Mouse (Mus musculus): ENCODE measurements around the gene Wfs1.

The Wfs1 gene

DNA sequence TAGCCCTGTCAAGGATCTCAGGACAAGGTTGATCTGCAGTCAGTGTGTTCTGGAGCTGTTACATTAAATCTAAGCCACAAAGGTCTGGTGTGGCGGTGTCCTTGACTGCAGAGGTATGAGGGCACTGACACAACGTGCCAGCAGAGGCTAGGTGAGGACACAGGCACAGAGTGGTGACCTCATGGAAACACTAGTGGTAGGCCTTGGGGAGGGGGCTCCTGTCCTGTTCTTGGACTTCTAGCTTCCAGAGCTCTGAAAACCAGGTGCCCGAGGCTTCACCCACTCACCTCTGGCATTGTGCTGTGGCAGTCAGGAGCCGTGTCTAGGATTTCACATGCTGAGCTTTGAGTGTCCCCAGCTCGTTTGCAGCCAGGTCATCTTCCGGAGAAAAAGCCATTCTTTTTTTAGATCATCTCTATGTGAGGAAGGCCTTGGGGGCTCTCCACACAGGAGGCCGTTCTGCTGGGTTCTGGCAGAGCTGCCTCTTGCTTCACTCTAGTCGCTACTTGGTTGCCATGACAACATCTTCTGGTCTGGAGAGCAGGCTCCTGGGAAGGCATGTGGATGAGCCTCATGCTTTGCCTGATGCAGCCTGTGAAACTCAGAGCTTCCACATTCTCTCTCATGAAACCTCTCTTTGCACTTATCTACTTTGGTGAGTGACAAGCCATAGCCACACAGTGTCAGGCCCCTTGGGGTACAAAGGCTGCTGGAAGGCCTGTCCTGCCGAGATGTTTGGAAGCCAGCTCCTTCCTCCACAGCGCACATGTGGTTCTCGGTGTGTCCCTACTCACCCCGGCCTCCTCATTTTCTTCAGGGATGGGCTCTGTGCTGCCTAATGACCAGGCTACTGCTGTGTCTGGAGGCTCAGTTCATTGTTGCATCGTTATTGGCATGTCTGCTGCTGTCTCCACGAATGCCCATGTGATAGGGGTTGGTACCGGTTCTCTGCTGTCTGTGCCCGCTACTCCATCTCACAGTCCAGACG lies 53.2 kb downstream of the Wfs1 start:
- peak; percentile 56 to 63 for DNase-seq (ENCODE audit: low spot score in 2 of 2)

GRCm38 (mm10) chr5:36933383-36933782 lies 55.6 kb downstream of the Wfs1 start:
- DNase-seq (ENCODE audit: low spot score in 2 of 2), result no peak

DNA sequence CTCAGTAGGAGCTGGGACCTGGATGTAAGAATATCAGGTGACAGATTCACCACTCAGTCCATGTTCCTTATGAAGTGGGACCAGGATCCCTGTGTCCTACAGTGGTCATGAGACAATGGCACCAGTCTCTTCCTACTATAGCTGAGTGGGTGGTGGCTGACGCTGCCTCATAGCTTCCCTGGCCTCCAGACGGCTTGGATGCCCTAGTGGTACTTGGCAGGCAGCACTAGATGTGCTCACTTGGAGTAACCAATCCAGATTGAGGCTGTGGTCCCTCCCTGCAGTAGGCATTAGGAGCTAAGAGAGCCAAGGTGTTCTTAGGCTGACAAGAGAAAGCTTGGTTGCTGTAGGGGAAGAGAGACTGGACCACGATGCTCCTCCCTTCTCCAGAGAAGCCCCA lies 59.6 kb downstream of the Wfs1 start:
- DNase-seq (ENCODE audit: low spot score in 2 of 2), result no peak

GRCm38 (mm10) chr5:36928701-36929100 lies 60.3 kb downstream of the Wfs1 start:
- no peak for DNase-seq (ENCODE audit: low spot score in 2 of 2)

DNA sequence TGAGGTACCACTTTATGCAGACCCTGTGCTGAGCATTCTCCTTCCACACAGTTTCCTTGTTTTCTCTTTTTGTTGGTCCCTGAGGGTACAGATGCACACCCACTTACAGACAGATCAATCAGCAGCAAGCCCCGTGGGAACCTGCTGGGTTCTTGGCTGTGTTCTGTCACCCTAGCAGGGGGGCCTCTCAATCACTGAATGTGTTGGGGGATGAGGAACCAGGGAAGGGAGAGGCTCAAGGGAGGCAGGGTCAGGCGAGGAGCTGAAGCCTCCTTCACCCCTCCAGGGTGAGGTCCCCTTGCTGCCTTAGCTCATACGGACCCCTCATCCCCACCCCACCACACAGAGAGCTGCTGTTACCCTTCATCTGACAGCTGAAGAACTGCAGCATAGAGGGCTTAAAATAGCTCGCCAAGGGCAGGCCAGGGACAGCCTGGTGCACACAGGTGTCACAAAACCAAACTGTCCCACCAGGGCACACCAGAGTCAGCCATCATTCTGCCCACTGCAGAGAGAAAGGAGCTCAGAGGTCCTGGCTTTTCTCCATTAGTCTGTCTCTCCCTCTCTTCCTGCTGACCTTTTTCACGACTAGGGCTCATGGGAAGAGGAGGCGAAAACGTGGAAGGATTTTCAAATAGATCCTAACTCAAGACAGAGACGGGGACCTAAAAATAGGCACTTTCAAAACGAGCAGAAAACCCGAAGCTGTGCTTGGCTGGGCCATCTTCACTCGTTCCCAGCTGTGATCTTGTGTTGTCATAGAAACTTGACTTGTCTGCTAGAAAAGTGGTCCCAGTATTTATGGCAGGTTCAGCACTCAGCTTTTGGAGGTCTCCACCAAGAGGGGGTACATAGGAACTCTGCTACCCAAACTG lies 64.9 kb downstream of the Wfs1 start:
- DNase-seq (ENCODE audit: low spot score in 2 of 2), result no peak

DNA sequence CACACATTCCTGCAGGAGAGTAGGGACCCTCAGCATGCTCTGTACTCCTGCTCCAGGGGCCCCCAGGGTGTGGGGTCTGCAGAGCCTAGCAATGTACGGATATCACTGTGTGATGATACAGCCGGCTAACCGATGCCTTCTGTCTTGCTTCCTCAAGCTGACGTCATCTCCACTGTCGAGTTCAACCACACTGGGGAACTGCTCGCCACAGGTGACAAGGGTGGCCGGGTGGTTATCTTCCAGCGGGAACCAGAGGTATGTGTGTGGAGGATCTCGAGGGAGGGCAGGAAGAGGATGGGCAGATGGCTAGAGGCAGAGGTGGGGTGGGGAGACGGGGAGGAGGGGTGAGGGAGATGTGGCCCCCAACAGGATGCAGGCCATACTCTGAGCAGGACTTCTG lies 66.2 kb downstream of the Wfs1 start:
- DNase-seq (ENCODE audit: low spot score in 2 of 2), result no peak

GRCm38 (mm10) chr5:36921871-36922270 lies 67.1 kb downstream of the Wfs1 start:
- no peak for DNase-seq (ENCODE audit: low spot score in 2 of 2)

GRCm38 (mm10) chr5:36920072-36920471 lies 68.9 kb downstream of the Wfs1 start:
- DNase-seq (ENCODE audit: low spot score in 2 of 2), result no peak

- DNase-seq (ENCODE audit: low spot score in 2 of 2), result no peak
These were observed 71.0 kb downstream of the Wfs1 start for GRCm38 (mm10) chr5:36918016-36918415.

DNA sequence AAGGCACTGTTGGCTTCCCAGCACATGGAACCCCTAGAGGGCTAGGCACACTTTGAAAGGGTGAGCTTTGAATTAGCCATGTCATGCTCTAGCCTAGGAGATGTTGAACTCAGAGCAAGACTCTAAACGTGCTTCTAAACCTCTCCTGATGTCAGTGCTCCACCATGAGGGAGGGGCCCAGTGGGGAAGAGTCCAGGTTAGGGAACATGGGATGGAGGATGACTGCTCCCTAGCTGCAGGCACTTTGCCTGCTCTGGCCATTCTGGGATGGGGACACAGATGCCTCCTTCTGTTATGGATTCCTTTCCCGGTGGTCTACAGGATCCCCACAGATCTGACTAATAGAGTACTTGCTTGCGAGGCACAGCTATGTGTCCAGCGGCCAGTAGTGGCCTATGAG lies 71.8 kb downstream of the Wfs1 start:
- no peak for DNase-seq (ENCODE audit: low spot score in 2 of 2)

DNA sequence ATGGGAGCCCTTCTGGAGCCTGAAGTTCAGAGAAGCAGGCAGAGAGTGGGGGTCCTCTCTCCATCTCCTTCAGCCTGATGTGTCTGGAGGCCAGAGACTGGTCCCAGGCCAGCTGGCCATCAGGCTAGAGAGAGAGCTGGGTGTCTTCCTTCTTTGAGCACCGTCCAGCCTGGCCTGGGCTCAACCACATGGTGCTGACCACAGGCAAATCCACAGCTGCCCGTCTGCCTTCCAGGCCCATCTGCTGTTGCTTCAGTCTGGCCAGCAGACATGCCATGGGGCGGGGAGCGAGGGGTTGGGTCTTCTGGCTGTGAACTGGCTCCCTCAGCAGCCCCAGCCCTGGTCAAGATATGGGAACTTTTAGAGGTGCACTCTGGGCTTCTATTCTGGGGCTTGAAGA lies 72.4 kb downstream of the Wfs1 start:
- no peak for DNase-seq (ENCODE audit: low spot score in 2 of 2)
